Mouse (Mus musculus) lung, postnatal 0 days (tissue): Measurements from ENCODE around the gene Slc35e3.

Source experiments
- CTCF ChIP-seq: IDR thresholded peaks from 2 replicates; pipeline ENCODE4 v1.5.1; 2016; ENCODE audit warnings: antibody characterized with exemption, mild to moderate bottlenecking
- EP300 ChIP-seq: IDR thresholded peaks from 2 replicates; pipeline ENCODE4 v1.6.1; 2016; ENCODE audit warnings: antibody characterized with exemption, mild to moderate bottlenecking, control low read depth

DNA sequence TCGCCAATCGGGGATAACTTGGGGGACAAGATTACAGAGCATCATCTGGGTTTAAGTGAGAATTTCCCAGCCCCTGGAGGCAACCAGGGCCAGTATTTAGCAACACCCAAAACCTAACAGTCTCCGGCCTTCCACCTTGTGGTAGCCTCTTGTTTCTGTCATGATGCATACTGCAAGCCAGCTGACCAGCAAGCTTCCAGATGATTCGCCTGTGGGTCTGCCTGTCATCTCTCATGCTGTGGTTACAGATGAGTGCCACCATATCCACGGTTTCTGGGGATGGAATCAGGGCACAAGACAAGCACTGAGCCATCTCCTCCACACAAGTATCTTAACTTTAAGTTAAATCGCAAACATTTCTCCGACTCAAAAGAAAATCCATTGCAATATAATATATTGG, 58.6 kb downstream of the Slc35e3 start:
- TF ChIP-seq CTCF (no peak), EP300 (no peak)
